11 mouse cellular contexts compared by ENCODE assay signal in genomic region chr3:60080572-60080971, GRCm38 (mm10). TPM values are rescaled to one million over a fixed set of nuclear protein-coding genes. Genes with fewer than 3 reads are reported as not detected.
DNase-seq lines count a peak whose midpoint lies in the region; ATAC-seq and TF ChIP-seq lines count a peak whose summit lies in the region.
"Had no signal": no experiment of that assay in that cellular context is flagged by ENCODE, and none has a peak within 500 bp of the region (broad histone marks: within the 10 kb centered on the region; RNA-seq: fewer than 3 reads in every experiment).

No protein-coding gene starts in this region.

- ATAC-seq in lung, embryonic 15.5 days (ENCODE audit: borderline replicate concordance, extremely low read depth, low FRiP score, low TSS enrichment): peak; percentile 29; the same call in 1 of the 2 replicates
- ATAC-seq in erythroblast, adult 5-6 weeks (replicated peaks; ENCODE audit: low FRiP score, poor library complexity, severe bottlenecking): no peak
- ATAC-seq: Patski had no signal

- no peak overlapping the region for H3K4me2 ChIP-seq in lung, embryonic 15.5 days

- TF ChIP-seq EP300 in heart, adult 2 months (IDR thresholded peaks at IDR 0.05; ENCODE audit: insufficient read depth, low read depth, low read length): no peak

- intact Hi-C loops in heart, adult 2 months (cut with DNase I): no loop called here

- no peak overlapping the region for H3K9ac ChIP-seq in heart, adult 2 months (ENCODE audit: low read depth, low read length)
- no peak overlapping the region for H3K9ac ChIP-seq in lung, embryonic 15.5 days

- no peak for TF ChIP-seq CTCF in heart, adult 2 months (IDR thresholded peaks at IDR 0.05)

- WGBS in heart, adult 2 months: 46% methylated on average over 4 of the region's 4 CpGs
- 46% methylated on average over 4 of the region's 4 CpGs for WGBS in heart, embryonic 10.5 days
- 26% methylated on average over 4 of the region's 4 CpGs for WGBS in lung, embryonic 15.5 days

- no peaks in the 10 kb centered on the region for H3K36me3 ChIP-seq in heart, adult 2 months (ENCODE audit: control insufficient read depth, insufficient read depth, low read length)
- no peaks in the 10 kb centered on the region for H3K36me3 ChIP-seq in heart, embryonic 10.5 days
- no peaks in the 10 kb centered on the region for H3K36me3 ChIP-seq in lung, embryonic 15.5 days
- H3K36me3 ChIP-seq in splenic B cell, adult 2 months (ENCODE audit: control insufficient read depth, insufficient read depth, low read length, poor library complexity, severe bottlenecking): no peaks in the 10 kb centered on the region

- no peak overlapping the region for H3K27ac ChIP-seq in heart, adult 2 months
- no peak overlapping the region for H3K27ac ChIP-seq in heart, embryonic 10.5 days
- H3K27ac ChIP-seq in lung, embryonic 15.5 days: no peak overlapping the region

- TF ChIP-seq POLR2A in heart, adult 2 months (IDR thresholded peaks at IDR 0.05; ENCODE audit: insufficient read depth, low read depth, low read length): no peak

- no peaks in the 10 kb centered on the region for H3K27me3 ChIP-seq in heart, adult 2 months (ENCODE audit: control insufficient read depth, insufficient read depth, low read length)
- H3K27me3 ChIP-seq in heart, embryonic 10.5 days (ENCODE audit: insufficient read depth, poor library complexity, severe bottlenecking): no peaks in the 10 kb centered on the region
- H3K27me3 ChIP-seq in lung, embryonic 15.5 days: no peaks in the 10 kb centered on the region
- H3K27me3 ChIP-seq in splenic B cell, adult 2 months (ENCODE audit: control insufficient read depth, insufficient read depth, low read length, poor library complexity, severe bottlenecking): no peaks in the 10 kb centered on the region
- H3K27me3 ChIP-seq: Patski had no signal

- H3K4me3 ChIP-seq in heart, adult 2 months: no peak overlapping the region
- H3K4me3 ChIP-seq in heart, embryonic 10.5 days: no peak overlapping the region
- no peak overlapping the region for H3K4me3 ChIP-seq in lung, embryonic 15.5 days

- H3K79me2 ChIP-seq in heart, adult 2 months (replicated peaks; ENCODE audit: control insufficient read depth, insufficient read depth, low read length): no peaks in the 10 kb centered on the region

- DNase-seq in heart, adult 2 months: peak; percentile 22 to 39
- DNase-seq in heart, embryonic 10.5 days (ENCODE audit: low spot score): no peak
- peak; percentile 4 for DNase-seq in right cerebral cortex, postnatal 25 days
- no peak for DNase-seq in right cerebral cortex, postnatal 36 days (ENCODE audit: low spot score in 2 of 2)
- peak; percentile 81 for DNase-seq in splenic B cell, adult 2 months (ENCODE audit: low read depth, low spot score)
- DNase-seq in adrenal gland, postnatal 4 days (ENCODE audit: low spot score in 2 of 2): no peak

- H3K9me3 ChIP-seq in heart, embryonic 10.5 days: no peaks in the 10 kb centered on the region
- H3K9me3 ChIP-seq in lung, embryonic 15.5 days: no peaks in the 10 kb centered on the region

- no peaks in the 10 kb centered on the region; the same call in 1 of the 2 replicates for H3K4me1 ChIP-seq in heart, adult 2 months (ENCODE audit: control insufficient read depth, insufficient read depth, low read length)
- no peaks in the 10 kb centered on the region; the same call in 1 of the 2 replicates for H3K4me1 ChIP-seq in heart, embryonic 10.5 days
- H3K4me1 ChIP-seq in lung, embryonic 15.5 days: peaks cover 12% of the 10 kb centered on the region

RNA-seq across cellular contexts. Expression of gene Sucnr1, which starts 1.1 kb away (rescaled TPM):
- not detected for total RNA-seq in heart, adult 2 months (2021)
- polyA plus RNA-seq in heart, adult 2 months (2012; rRNA removed): 0.59 and 1.2 TPM in 2 replicates
- not detected in 2 replicates for polyA plus RNA-seq in heart, embryonic 10.5 days (2016; fragmentation: Nextera tagmentation; extraction: Ambion mirVana)
- polyA plus RNA-seq in lung, embryonic 15.5 days (2015; fragmentation: Nextera tagmentation; extraction: Ambion mirVana): 0.16 TPM in 1 of 2 replicates, not detected in the other
- not detected in 2 replicates for total RNA-seq in erythroblast, adult 5-6 weeks (2015; ENCODE audit: low replicate concordance)
- 1.3 TPM in 1 of 2 replicates, not detected in the other for total RNA-seq in erythroblast, adult 5-6 weeks (2017; ENCODE audit: low replicate concordance)
- total RNA-seq in adrenal gland, postnatal 4 days (2021): 1 to 10 TPM in 1 of 2 experiments, under 1 TPM in 1; 0.65 to 1.9 TPM
- polyA plus RNA-seq: Patski; stomach, embryonic 14.5 days had no signal

RNA-seq across cellular contexts. Expression of gene Aadac, which starts 55.1 kb away (rescaled TPM):
- total RNA-seq in heart, adult 2 months (2021): not detected
- polyA plus RNA-seq in heart, adult 2 months (2012; rRNA removed): 0.12 TPM in 1 of 2 replicates, not detected in the other
- polyA plus RNA-seq in heart, embryonic 10.5 days (2016; fragmentation: Nextera tagmentation; extraction: Ambion mirVana): 3.4 TPM in 1 of 2 replicates, not detected in the other
- polyA plus RNA-seq in lung, embryonic 15.5 days (2015; fragmentation: Nextera tagmentation; extraction: Ambion mirVana): 0.62 and 2.3 TPM in 2 replicates
- total RNA-seq in erythroblast, adult 5-6 weeks (2015; ENCODE audit: low replicate concordance): not detected in 2 replicates
- total RNA-seq in erythroblast, adult 5-6 weeks (2017; ENCODE audit: low replicate concordance): not detected in 2 replicates
- 10 to 100 TPM in 1 of 2 experiments, 1 to 10 TPM in 1; 5.9 to 27.2 TPM for total RNA-seq in adrenal gland, postnatal 4 days (2021)
- polyA plus RNA-seq: cortical plate, adult 2 months; Patski; stomach, embryonic 14.5 days had no signal

Comparison
In these comparisons a context has a peak if more than half of its experiments do, and no peak if none do; other contexts are left out.
1. DNase-seq: peak in heart, adult 2 months (2 of 2), right cerebral cortex, postnatal 25 days (single experiment) and splenic B cell, adult 2 months (single experiment); none in heart, embryonic 10.5 days (single experiment), right cerebral cortex, postnatal 36 days (0 of 2) and adrenal gland, postnatal 4 days (0 of 2).
2. RNA of gene Aadac, which starts 55.1 kb away (total RNA-seq): 5.9 to 27.2 TPM in adrenal gland, postnatal 4 days; not detected in heart, adult 2 months and not detected in erythroblast, adult 5-6 weeks; every median in the first group is over 4 times any median in the second.